Mouse (Mus musculus) granulocyte monocyte progenitor cell, adult 5-6 weeks (primary cell): ENCODE results near the gene 3830403N18Rik. TPM values are rescaled to one million over a fixed set of nuclear protein-coding genes. Genes with fewer than 3 reads are reported as not detected.
"Not testable (repeated sequence)": the region's sequence is repeated elsewhere in the genome, so short reads cannot be mapped to it uniquely, and the experiment has no call there.

Experiments used
- ATAC-seq: replicated peaks from 2 replicates; pipeline ENCODE4 v1.8.0; 2016; ENCODE audit warnings: mild to moderate bottlenecking, moderate TSS enrichment, inconsistent platforms; ENCODE audit not compliant: poor library complexity, severe bottlenecking
- total RNA-seq, 2 experiments: library from RNA; stranded (forward) in 1 of 2; stranded (reverse) in 1 of 2; fragments of 200-712, 200-1000 nt in 1 of 2; fragments of >200 nt in 1 of 2; fragmentation: Nextera tagmentation in 1 of 2; gene quantifications; 2 replicates each; pipeline ENCODE4 v1.2.3; 2014 to 2017

The 3830403N18Rik gene
- total RNA-seq (2014; fragmentation: Nextera tagmentation) = 6.0 and 7.0 TPM in 2 replicates
- 2.5 and 2.6 TPM in 2 replicates for total RNA-seq (2017)

DNA sequence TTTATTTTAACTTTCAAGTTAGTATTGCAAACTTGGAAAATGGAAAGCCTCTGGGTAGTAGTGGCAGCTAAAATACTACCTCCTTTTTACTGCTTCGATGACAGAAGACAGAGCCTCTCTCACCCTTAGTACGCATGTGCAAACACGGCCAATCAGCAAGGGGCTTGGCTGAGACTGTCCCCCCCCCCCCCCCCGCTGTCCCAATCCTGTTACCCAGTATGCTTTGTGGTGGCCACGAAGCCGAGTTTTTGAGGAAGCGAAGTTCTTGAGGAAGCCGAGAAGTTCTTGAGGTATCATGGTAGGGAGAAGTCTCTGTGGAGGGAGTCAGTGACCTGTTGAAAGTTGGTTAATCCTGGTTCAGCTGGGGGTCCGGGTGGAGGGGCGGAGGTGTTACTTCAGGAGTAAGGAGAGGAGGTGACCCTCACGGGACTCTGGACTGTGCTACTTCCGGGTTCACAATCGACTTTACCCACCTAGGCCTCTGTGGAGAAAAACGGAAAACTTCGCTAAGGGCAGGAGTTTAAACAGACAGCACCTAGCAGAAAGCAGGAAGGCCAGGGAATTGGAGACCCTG lies at the start of gene 3830403N18Rik:
TSS of gene 3830403N18Rik (plus strand) at position 237 of the 574 bp plus-strand sequence.
- ATAC-seq = not testable (repeated sequence)

GRCm38 (mm10) chrX:56151396-56151795 lies 15.0 kb downstream of the 3830403N18Rik start:
- no peak for ATAC-seq

DNA sequence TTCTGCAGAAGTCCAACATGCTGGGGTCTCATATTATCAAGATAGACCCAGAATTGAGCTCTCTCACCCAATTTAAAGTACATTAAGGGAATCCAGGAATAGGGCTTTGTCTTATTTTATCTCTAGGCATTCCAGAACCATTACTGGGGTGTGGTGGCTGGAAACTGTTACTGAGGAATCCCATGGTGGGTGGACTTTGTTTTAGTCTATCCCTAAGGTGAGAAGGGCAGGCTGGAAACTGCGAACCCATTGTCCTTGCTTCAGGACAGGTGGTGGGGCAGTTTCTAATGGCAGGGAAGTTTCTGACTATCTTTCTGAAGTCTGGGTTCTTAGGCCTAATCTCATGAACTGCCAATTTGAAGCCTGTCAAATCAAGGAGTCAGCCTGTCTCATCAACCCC lies 50.1 kb downstream of the 3830403N18Rik start:
- ATAC-seq = not testable (repeated sequence)

Other genes with a start within 250 kb of the 3830403N18Rik start
- not detected in 2 replicates for gene Gm773, start 76.3 kb downstream of the 3830403N18Rik start, total RNA-seq (2014; fragmentation: Nextera tagmentation)
- not detected in 2 replicates for gene Gm773, start 76.3 kb downstream of the 3830403N18Rik start, total RNA-seq (2017)
- 1.2 and 4.4 TPM in 2 replicates for gene Zfp449, start 209.8 kb downstream of the 3830403N18Rik start, total RNA-seq (2014; fragmentation: Nextera tagmentation)
- gene Zfp449, start 209.8 kb downstream of the 3830403N18Rik start, total RNA-seq (2017) = 1.1 and 1.4 TPM in 2 replicates
- 1.2 TPM in 2 replicates for gene Smim10l2a, start 238.0 kb downstream of the 3830403N18Rik start, total RNA-seq (2014; fragmentation: Nextera tagmentation)
- gene Smim10l2a, start 238.0 kb downstream of the 3830403N18Rik start, total RNA-seq (2017) = 0.46 and 0.82 TPM in 2 replicates